Mouse (Mus musculus) embryonic fibroblast, embryonic 13.5 days (primary cell): ENCODE results near the gene Ints13.

Experiments used
- CTCF ChIP-seq: IDR thresholded peaks from 2 replicates; pipeline ENCODE4 v1.5.1; 2011; ENCODE audit warnings: mild to moderate bottlenecking, control low read depth, low read length, moderate library complexity, borderline replicate concordance; ENCODE audit not compliant: insufficient read depth
- POLR2A ChIP-seq: IDR thresholded peaks from 2 replicates; pipeline ENCODE4 v1.6.1; 2011; ENCODE audit warnings: low read depth, mild to moderate bottlenecking, control low read depth, low read length, moderate library complexity

- TF ChIP-seq CTCF (no peak), POLR2A (no peak)
Observed at GRCm38 (mm10) chr6:146501316-146501865, 76.2 kb downstream of the Ints13 start.
